8 mouse cellular contexts compared by ENCODE assay signal in the genomic region with DNA sequence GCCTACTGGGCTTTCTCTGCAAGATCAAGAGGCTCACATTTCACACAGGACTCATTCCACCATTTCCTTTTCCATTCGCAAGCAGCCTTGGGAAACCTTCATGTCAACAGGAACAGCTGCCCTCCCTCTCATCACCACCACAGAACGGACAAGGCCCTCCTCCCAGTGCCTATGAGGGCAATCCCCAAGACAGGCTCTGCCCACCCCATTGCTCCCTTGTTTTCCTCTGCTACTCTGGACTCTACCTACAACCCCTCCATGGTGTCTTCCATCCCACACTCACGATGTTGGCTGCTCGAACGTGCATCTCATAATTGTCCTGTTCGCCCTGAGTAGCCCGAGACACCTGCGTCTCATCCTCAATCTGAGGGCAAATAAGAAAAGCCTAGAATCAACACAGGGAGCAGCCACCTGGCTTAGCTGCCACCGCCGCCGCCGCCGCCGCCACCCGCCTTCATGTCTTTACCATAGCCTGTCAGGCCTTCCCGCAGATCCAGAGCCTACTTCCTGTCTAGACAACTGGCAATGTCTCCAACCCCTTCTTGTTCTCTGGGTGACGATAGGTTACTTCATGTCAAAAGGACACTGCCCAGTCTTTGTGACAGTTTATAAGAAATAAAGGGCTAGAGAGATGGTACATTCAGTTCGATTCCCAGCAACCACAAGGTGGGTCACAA. TPM values are rescaled to one million over a fixed set of nuclear protein-coding genes. Genes with fewer than 3 reads are reported as not detected.
DNase-seq lines count a peak whose midpoint lies in the region; ATAC-seq and TF ChIP-seq lines count a peak whose summit lies in the region.

No protein-coding gene starts in this region.

- DNase-seq in heart, postnatal 14 days, result no peak
- no peak for DNase-seq in G1E (ENCODE audit: low spot score)
- no peak for DNase-seq in midbrain, postnatal 0 days (ENCODE audit: low spot score)
- DNase-seq in left cerebral cortex, adult 11 months (ENCODE audit: low spot score), result no peak
- DNase-seq in layer of hippocampus, adult 9-10 months (ENCODE audit: low spot score), result no peak
- DNase-seq in B cell, adult 2 months, result no peak

- H3K4me2 ChIP-seq in heart, embryonic 12.5 days, result peak overlapping the region; percentile 95
- peak overlapping the region; percentile 77 for H3K4me2 ChIP-seq in hindbrain, embryonic 16.5 days (ENCODE audit: low read length)
- H3K4me2 ChIP-seq in midbrain, postnatal 0 days (ENCODE audit: low read depth, low read length, poor library complexity, severe bottlenecking), result peak overlapping the region; percentile 82

- no peaks in the 10 kb centered on the region for H3K27me3 ChIP-seq in heart, embryonic 12.5 days (replicated peaks)
- H3K27me3 ChIP-seq in G1E (ENCODE audit: insufficient read depth, low read length), result no peaks in the 10 kb centered on the region
- no peaks in the 10 kb centered on the region for H3K27me3 ChIP-seq in hindbrain, embryonic 16.5 days (replicated peaks; ENCODE audit: control insufficient read depth, insufficient read depth, low read length)
- no peaks in the 10 kb centered on the region for H3K27me3 ChIP-seq in midbrain, postnatal 0 days (ENCODE audit: insufficient read depth, low read length)

- no peak for TF ChIP-seq CTCF in G1E (IDR thresholded peaks at IDR 0.05; ENCODE audit: low read depth, low read length)
- TF ChIP-seq CTCF in midbrain, postnatal 0 days (IDR thresholded peaks at IDR 0.05), result no peak

- peaks cover 37% of the 10 kb centered on the region for H3K4me1 ChIP-seq in heart, embryonic 12.5 days (replicated peaks)
- H3K4me1 ChIP-seq in G1E (ENCODE audit: insufficient read depth, low read depth, low read length), result peaks cover 67% of the 10 kb centered on the region
- peaks cover 33% of the 10 kb centered on the region for H3K4me1 ChIP-seq in hindbrain, embryonic 16.5 days (ENCODE audit: control insufficient read depth, insufficient read depth, low read depth, low read length)
- H3K4me1 ChIP-seq in midbrain, postnatal 0 days (ENCODE audit: insufficient read depth, low read length), result peaks cover 14% of the 10 kb centered on the region; the same call in 1 of the 2 replicates

- H3K36me3 ChIP-seq in heart, embryonic 12.5 days, result peaks cover 64% of the 10 kb centered on the region
- H3K36me3 ChIP-seq in G1E (replicated peaks), result peaks cover 84% of the 10 kb centered on the region
- H3K36me3 ChIP-seq in hindbrain, embryonic 16.5 days (ENCODE audit: control insufficient read depth, insufficient read depth, low read length), result peaks cover 35% of the 10 kb centered on the region
- peaks cover 40% of the 10 kb centered on the region for H3K36me3 ChIP-seq in midbrain, postnatal 0 days (ENCODE audit: insufficient read depth, low read length)

- intact Hi-C loops in heart, postnatal 14 days (cut with DNase I), result loop anchor here (5.0 to 10.0 kb wide), 2 partner anchors 118 to 464 kb away; a partner anchor contains a TSS

- no peak overlapping the region for H3K27ac ChIP-seq in heart, embryonic 12.5 days (ENCODE audit: poor library complexity, severe bottlenecking)
- H3K27ac ChIP-seq in hindbrain, embryonic 16.5 days (ENCODE audit: low read depth, low read length), result no peak overlapping the region
- no peak overlapping the region for H3K27ac ChIP-seq in midbrain, postnatal 0 days (ENCODE audit: low read depth, low read length)

- H3K4me3 ChIP-seq in heart, embryonic 12.5 days, result peak overlapping the region; percentile 79
- peak overlapping the region; percentile 99 for H3K4me3 ChIP-seq in G1E (ENCODE audit: low read depth, low read length)
- peak overlapping the region; percentile 85; the same call in 1 of the 2 replicates for H3K4me3 ChIP-seq in hindbrain, embryonic 16.5 days (ENCODE audit: low read length)
- H3K4me3 ChIP-seq in midbrain, postnatal 0 days (ENCODE audit: low read depth, low read length), result peak overlapping the region; percentile 83

- H3K9ac ChIP-seq in heart, embryonic 12.5 days, result peak overlapping the region; percentile 58
- H3K9ac ChIP-seq in hindbrain, embryonic 16.5 days (ENCODE audit: low read depth, low read length), result peak overlapping the region; percentile 45
- H3K9ac ChIP-seq in midbrain, postnatal 0 days (replicated peaks; ENCODE audit: low read length, poor library complexity, severe bottlenecking), result peak overlapping the region; percentile 42

- no peak for ATAC-seq in heart, embryonic 12.5 days (ENCODE audit: insufficient number of reproducible peaks, low FRiP score)
- ATAC-seq in G1E (ENCODE audit: extremely low read depth, insufficient number of reproducible peaks, low FRiP score, poor library complexity, severe bottlenecking), result no peak
- ATAC-seq in hindbrain, embryonic 16.5 days, result no peak
- ATAC-seq in midbrain, postnatal 0 days (ENCODE audit: low FRiP score), result no peak

- no peaks in the 10 kb centered on the region for H3K9me3 ChIP-seq in heart, embryonic 12.5 days (replicated peaks)
- no peaks in the 10 kb centered on the region for H3K9me3 ChIP-seq in G1E (replicated peaks)
- H3K9me3 ChIP-seq in hindbrain, embryonic 16.5 days (ENCODE audit: control insufficient read depth, low read length), result no peaks in the 10 kb centered on the region
- no peaks in the 10 kb centered on the region for H3K9me3 ChIP-seq in midbrain, postnatal 0 days (ENCODE audit: low read length)

- 77% methylated on average over 18 of the region's 18 CpGs for WGBS in heart, embryonic 12.5 days
- WGBS in hindbrain, embryonic 16.5 days, result 90% methylated on average over 18 of the region's 18 CpGs
- WGBS in midbrain, postnatal 0 days, result 90% methylated on average over 18 of the region's 18 CpGs

RNA-seq across cellular contexts. Expression of a gene that starts 1.6 kb away (rescaled TPM):
- 38.4 and 38.9 TPM in 2 replicates for polyA plus RNA-seq in heart, embryonic 12.5 days (2016; fragmentation: Nextera tagmentation; extraction: Ambion mirVana)
- 10 to 100 TPM; 24.4 to 26.5 TPM for total RNA-seq in heart, postnatal 14 days (2021)
- total RNA-seq in G1E (2014; fragmentation: Nextera tagmentation) (10.8 and 18.4 TPM in 2 replicates), G1E (2017) (24.6 and 26.0 TPM in 2 replicates)
- 75.9 and 83.9 TPM in 2 replicates for polyA plus RNA-seq in G1E (2012)
- polyA plus RNA-seq in hindbrain, embryonic 16.5 days (2015; fragmentation: Nextera tagmentation; extraction: Ambion mirVana), result 119 and 124 TPM in 2 replicates
- total RNA-seq in midbrain, postnatal 0 days (2014; rRNA removed), result 106 and 119 TPM in 2 replicates
- 139 and 144 TPM in 2 replicates for polyA plus RNA-seq in midbrain, postnatal 0 days (2015; fragmentation: Nextera tagmentation; extraction: Ambion mirVana)

RNA-seq across cellular contexts. Expression of a gene that starts 1.7 kb away (rescaled TPM):
- polyA plus RNA-seq in heart, embryonic 12.5 days (2016; fragmentation: Nextera tagmentation; extraction: Ambion mirVana), result 333 and 341 TPM in 2 replicates
- total RNA-seq in heart, postnatal 14 days (2021), result 100 to 1,000 TPM; 272 to 313 TPM
- total RNA-seq in G1E (2014; fragmentation: Nextera tagmentation) (1,025 and 1,074 TPM in 2 replicates), G1E (2017) (2,095 and 2,519 TPM in 2 replicates)
- 4,098 and 5,305 TPM in 2 replicates for polyA plus RNA-seq in G1E (2012)
- polyA plus RNA-seq in hindbrain, embryonic 16.5 days (2015; fragmentation: Nextera tagmentation; extraction: Ambion mirVana), result 341 and 368 TPM in 2 replicates
- 910 and 1,034 TPM in 2 replicates for total RNA-seq in midbrain, postnatal 0 days (2014; rRNA removed)
- polyA plus RNA-seq in midbrain, postnatal 0 days (2015; fragmentation: Nextera tagmentation; extraction: Ambion mirVana), result 411 and 433 TPM in 2 replicates

RNA-seq across cellular contexts. Expression of a gene that starts 6.2 kb away (rescaled TPM):
- 16.0 and 18.6 TPM in 2 replicates for polyA plus RNA-seq in heart, embryonic 12.5 days (2016; fragmentation: Nextera tagmentation; extraction: Ambion mirVana)
- 10 to 100 TPM; 11.3 to 12.3 TPM for total RNA-seq in heart, postnatal 14 days (2021)
- 20.7 and 37.9 TPM in 2 replicates for total RNA-seq in G1E (2014; fragmentation: Nextera tagmentation)
- 33.9 and 34.8 TPM in 2 replicates for total RNA-seq in G1E (2017)
- polyA plus RNA-seq in G1E (2012), result 48.0 and 52.5 TPM in 2 replicates
- polyA plus RNA-seq in hindbrain, embryonic 16.5 days (2015; fragmentation: Nextera tagmentation; extraction: Ambion mirVana), result 31.1 and 32.2 TPM in 2 replicates
- total RNA-seq in midbrain, postnatal 0 days (2014; rRNA removed), result 17.2 and 23.8 TPM in 2 replicates
- 24.7 and 27.8 TPM in 2 replicates for polyA plus RNA-seq in midbrain, postnatal 0 days (2015; fragmentation: Nextera tagmentation; extraction: Ambion mirVana)

RNA-seq across cellular contexts. Expression of a gene that starts 7.3 kb away (rescaled TPM):
- 30.5 and 31.4 TPM in 2 replicates for polyA plus RNA-seq in heart, embryonic 12.5 days (2016; fragmentation: Nextera tagmentation; extraction: Ambion mirVana)
- total RNA-seq in heart, postnatal 14 days (2021), result 10 to 100 TPM; 14.3 to 15.0 TPM
- total RNA-seq in G1E (2014; fragmentation: Nextera tagmentation) (69.6 and 91.3 TPM in 2 replicates), G1E (2017) (73.8 and 81.8 TPM in 2 replicates)
- polyA plus RNA-seq in G1E (2012), result 5.7 and 11.1 TPM in 2 replicates
- 55.8 and 57.3 TPM in 2 replicates for polyA plus RNA-seq in hindbrain, embryonic 16.5 days (2015; fragmentation: Nextera tagmentation; extraction: Ambion mirVana)
- 27.5 and 30.0 TPM in 2 replicates for total RNA-seq in midbrain, postnatal 0 days (2014; rRNA removed)
- 55.2 and 55.5 TPM in 2 replicates for polyA plus RNA-seq in midbrain, postnatal 0 days (2015; fragmentation: Nextera tagmentation; extraction: Ambion mirVana)

RNA-seq across cellular contexts. Expression of a gene that starts 7.5 kb away (rescaled TPM):
- polyA plus RNA-seq in heart, embryonic 12.5 days (2016; fragmentation: Nextera tagmentation; extraction: Ambion mirVana), result 39.2 and 40.5 TPM in 2 replicates
- total RNA-seq in heart, postnatal 14 days (2021), result 10 to 100 TPM; 44.3 to 45.3 TPM
- total RNA-seq in G1E (2014; fragmentation: Nextera tagmentation), result 119 and 128 TPM in 2 replicates
- 85.6 and 102 TPM in 2 replicates for total RNA-seq in G1E (2017)
- polyA plus RNA-seq in G1E (2012), result 25.5 and 38.1 TPM in 2 replicates
- 87.3 and 98.9 TPM in 2 replicates for polyA plus RNA-seq in hindbrain, embryonic 16.5 days (2015; fragmentation: Nextera tagmentation; extraction: Ambion mirVana)
- 59.7 and 78.8 TPM in 2 replicates for total RNA-seq in midbrain, postnatal 0 days (2014; rRNA removed)
- 112 and 122 TPM in 2 replicates for polyA plus RNA-seq in midbrain, postnatal 0 days (2015; fragmentation: Nextera tagmentation; extraction: Ambion mirVana)
